Mouse (Mus musculus) C2C12 (cell line): ENCODE measurements around the gene Cadm1. TPM values are rescaled to one million over a fixed set of nuclear protein-coding genes. Genes with fewer than 3 reads are reported as not detected.
A peak's percentile ranks its signal among the peaks of the same experiment; 100 is the strongest.

Source experiments
- H3K27me3 ChIP-seq: one replicate; pipeline ENCODE4 v1.6.1; 2011; ENCODE audit not compliant: control insufficient read depth, insufficient read depth, insufficient read length
- H3K36me3 ChIP-seq: one replicate; pipeline ENCODE4 v1.6.1; 2011; ENCODE audit not compliant: control insufficient read depth, insufficient read depth
- H3K4me3 ChIP-seq: one replicate; pipeline ENCODE4 v1.5.1; 2011; ENCODE audit warnings: mild to moderate bottlenecking, control low read depth; ENCODE audit not compliant: poor library complexity, insufficient read depth, severe bottlenecking
- H3K79me2 ChIP-seq: one replicate; pipeline ENCODE4 v1.6.1; 2011; ENCODE audit not compliant: control insufficient read depth, insufficient read depth
- H3K79me3 ChIP-seq: one replicate; pipeline ENCODE4 v1.6.1; 2011; ENCODE audit warnings: low read depth, control low read depth
- H3ac ChIP-seq: one replicate; pipeline ENCODE3; 2011; ENCODE audit warnings: low read depth; ENCODE audit not compliant: control insufficient read depth, insufficient read length
- CEBPB ChIP-seq: IDR thresholded peaks from one replicate; pipeline ENCODE4 v1.6.1; 2011; ENCODE audit warnings: low read depth, mild to moderate bottlenecking, control low read depth, moderate library complexity
- CTCF ChIP-seq: IDR thresholded peaks from one replicate; pipeline ENCODE4 v1.5.1; 2011; ENCODE audit not compliant: control insufficient read depth, insufficient read depth, insufficient read length
- FOSL1 ChIP-seq: IDR thresholded peaks from one replicate; pipeline ENCODE4 v1.8.0; 2011; ENCODE audit warnings: mild to moderate bottlenecking, low read length; ENCODE audit not compliant: poor library complexity, insufficient read depth, severe bottlenecking
- MAX ChIP-seq: IDR thresholded peaks from one replicate; pipeline ENCODE4 v1.6.1; 2011; ENCODE audit warnings: mild to moderate bottlenecking, control low read depth
- MYOD1 ChIP-seq: IDR thresholded peaks from one replicate; pipeline ENCODE4 v1.6.1; 2011; ENCODE audit warnings: low read depth; ENCODE audit not compliant: control insufficient read depth, insufficient read length
- MYOG ChIP-seq: IDR thresholded peaks from one replicate; pipeline ENCODE4 v1.6.1; 2011; ENCODE audit not compliant: control insufficient read depth, insufficient read length; ENCODE audit errors: extremely low read depth
- USF1 ChIP-seq: IDR thresholded peaks from one replicate; pipeline ENCODE4 v1.6.1; 2011; ENCODE audit warnings: low read depth, mild to moderate bottlenecking, control low read depth, moderate library complexity
- polyA plus RNA-seq: library from polyadenylated mRNA; unstranded; fragments of >200 nt; fragmentation: generic; extraction: Trizol; gene quantifications from one replicate; pipeline ENCODE4 v1.2.1, GENCODE M21; 2012; ENCODE audit warnings: missing spikeins

Gene Cadm1
- polyA plus RNA-seq, 1 experiment = 41.8 TPM

DNA sequence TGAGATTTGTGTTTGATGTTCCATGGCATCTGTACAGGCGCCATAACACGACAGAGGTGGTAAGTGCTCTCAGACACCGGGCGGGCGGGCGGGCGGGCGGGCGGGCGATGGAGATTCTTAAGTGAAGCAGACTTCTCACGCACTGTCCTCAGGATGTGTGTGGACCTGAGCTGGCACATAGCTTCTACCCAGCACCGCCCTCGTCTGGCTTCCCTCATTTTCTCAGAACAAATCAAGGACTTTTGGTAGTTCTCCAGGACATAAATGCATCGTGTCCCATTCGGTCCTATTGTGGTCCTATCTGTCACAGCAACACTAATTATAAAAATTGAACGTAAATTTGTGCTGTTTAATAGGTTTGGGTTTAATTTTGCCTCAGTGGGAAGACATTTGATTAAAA is 186.9 kb downstream of the Cadm1 start:
- peaks cover 2% of the 10 kb centered on the region for H3K79me3 ChIP-seq
- no peaks in the 10 kb centered on the region for H3K79me2 ChIP-seq
- H3K27me3 ChIP-seq = no peaks in the 10 kb centered on the region
- peaks cover 7% of the 10 kb centered on the region for H3K36me3 ChIP-seq
- H3ac ChIP-seq = no peak overlapping the region
- TF ChIP-seq MAX (no peak), CEBPB (no peak), FOSL1 (no peak), CTCF (no peak), MYOD1 (no peak), MYOG (no peak), USF1 (no peak)
- H3K4me3 ChIP-seq = no peak overlapping the region

DNA sequence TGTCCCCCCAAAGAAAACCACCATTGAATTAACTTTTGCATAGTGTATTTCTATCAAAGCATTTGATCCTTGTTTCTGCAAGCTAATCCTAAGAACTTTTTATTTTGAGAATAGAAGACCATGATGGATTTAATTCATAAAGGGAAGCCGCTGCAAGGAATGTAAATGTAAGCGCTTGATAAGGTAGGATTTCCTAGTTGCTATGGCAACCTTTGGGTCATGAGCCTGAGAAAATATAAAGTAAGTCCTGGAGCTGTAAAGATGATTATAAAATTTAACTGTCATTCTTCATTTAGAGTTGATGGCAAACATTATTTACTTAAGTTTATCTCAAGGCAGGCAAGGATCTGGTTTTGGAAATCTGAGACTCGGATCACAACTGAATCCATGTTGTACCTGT is 197.6 kb downstream of the Cadm1 start:
- no peak overlapping the region for H3K4me3 ChIP-seq
- no peaks in the 10 kb centered on the region for H3K79me3 ChIP-seq
- H3K79me2 ChIP-seq = peaks cover 19% of the 10 kb centered on the region
- no peaks in the 10 kb centered on the region for H3K27me3 ChIP-seq
- no peak overlapping the region for H3ac ChIP-seq
- no peaks in the 10 kb centered on the region for H3K36me3 ChIP-seq
- TF ChIP-seq USF1 (no peak), MYOD1 (no peak), CEBPB (no peak), MYOG (no peak), MAX (no peak), FOSL1 (no peak), CTCF (no peak)

DNA sequence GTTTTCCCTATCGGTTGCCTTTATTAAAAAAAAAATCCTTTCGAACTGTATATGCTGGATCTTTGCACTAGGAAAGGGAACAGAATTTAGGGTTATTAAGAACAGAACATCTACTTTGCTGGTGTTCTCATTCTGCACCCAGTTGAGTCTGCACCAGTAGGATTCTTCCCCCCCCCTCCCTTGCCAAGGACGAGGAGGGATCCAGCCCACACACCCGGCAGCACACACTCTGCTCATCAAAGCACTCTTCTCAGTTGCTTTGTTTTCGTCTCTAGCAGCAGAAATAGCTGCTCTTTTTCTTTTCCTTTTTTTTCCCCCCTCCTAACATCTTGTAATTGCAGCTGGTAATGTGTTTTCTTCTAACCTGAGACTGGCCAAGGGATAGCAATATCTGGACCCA is 198.9 kb downstream of the Cadm1 start:
- no peaks in the 10 kb centered on the region for H3K27me3 ChIP-seq
- TF ChIP-seq USF1 (no peak), CTCF (no peak), FOSL1 (no peak), CEBPB (no peak), MYOD1 (no peak), MYOG (no peak), MAX (no peak)
- H3K79me3 ChIP-seq = no peaks in the 10 kb centered on the region
- no peaks in the 10 kb centered on the region for H3K36me3 ChIP-seq
- peaks cover 19% of the 10 kb centered on the region for H3K79me2 ChIP-seq
- no peak overlapping the region for H3ac ChIP-seq
- no peak overlapping the region for H3K4me3 ChIP-seq

DNA sequence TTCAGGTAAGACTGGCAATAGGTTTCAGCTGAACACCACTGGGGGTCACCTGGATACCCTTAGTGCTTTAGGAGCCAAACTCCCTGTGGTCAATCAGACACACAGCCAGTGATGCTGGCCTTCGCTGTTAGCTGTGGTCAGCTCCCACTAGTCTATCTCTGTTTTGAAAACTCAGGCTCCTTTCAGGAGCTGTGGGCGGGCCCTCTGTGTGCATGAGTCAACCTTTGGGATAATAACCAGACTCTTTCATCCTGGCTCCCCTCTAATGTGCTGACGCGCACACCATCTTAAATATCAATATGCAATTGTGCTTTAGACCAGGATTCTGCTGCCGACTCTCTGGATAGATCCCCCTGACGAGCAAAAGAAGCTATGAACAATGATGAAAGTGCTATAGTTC is 200.3 kb downstream of the Cadm1 start:
- Histone ChIP-seq H3K79me3 (peaks cover 2% of the 10 kb centered on the region), H3ac (no peak overlapping the region), H3K79me2 (peaks cover 22% of the 10 kb centered on the region), H3K36me3 (no peaks in the 10 kb centered on the region), H3K4me3 (no peak overlapping the region), H3K27me3 (no peaks in the 10 kb centered on the region)
- TF ChIP-seq CTCF = no peak
- TF ChIP-seq MYOG = no peak
- TF ChIP-seq MYOD1 = no peak
- TF ChIP-seq USF1 = no peak
- TF ChIP-seq CEBPB = no peak
- TF ChIP-seq MAX = no peak
- no peak for TF ChIP-seq FOSL1

DNA sequence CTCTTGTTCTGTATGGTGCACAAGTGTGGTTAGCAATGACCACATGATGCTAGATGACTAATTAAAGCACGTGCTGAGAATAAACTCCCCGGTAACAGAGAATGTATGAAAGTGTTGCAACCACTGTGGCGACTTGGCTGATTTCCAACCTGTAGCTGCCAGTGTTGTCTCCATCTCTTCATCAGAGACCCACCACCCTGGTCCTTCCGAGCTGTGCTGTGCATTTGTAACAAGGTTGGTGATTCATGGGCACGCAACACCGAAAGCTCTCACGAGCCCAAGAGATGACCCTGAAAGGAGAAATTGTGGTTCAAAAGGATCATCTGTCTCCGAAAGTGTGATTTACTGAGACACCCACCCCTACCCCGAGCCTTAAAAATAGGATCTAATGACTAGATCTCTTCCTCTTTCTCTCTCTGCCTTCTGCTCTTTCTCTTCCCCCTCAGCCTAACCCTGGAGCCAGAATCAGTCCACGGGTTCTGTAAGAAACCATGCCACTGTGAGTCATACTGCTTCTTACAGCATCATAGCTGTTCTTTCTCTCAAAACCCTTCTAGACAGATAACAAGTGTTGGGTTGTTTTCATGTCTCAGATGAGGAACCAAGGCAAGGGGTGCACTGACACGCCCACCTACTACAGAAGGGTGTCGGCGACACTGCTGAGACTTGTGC is 203.9 kb downstream of the Cadm1 start:
- no peak overlapping the region for H3K4me3 ChIP-seq
- no peak overlapping the region for H3ac ChIP-seq
- peaks cover 22% of the 10 kb centered on the region for H3K79me2 ChIP-seq
- no peaks in the 10 kb centered on the region for H3K36me3 ChIP-seq
- H3K27me3 ChIP-seq = no peaks in the 10 kb centered on the region
- peaks cover 3% of the 10 kb centered on the region for H3K79me3 ChIP-seq
- no peak for TF ChIP-seq MAX
- no peak for TF ChIP-seq FOSL1
- no peak for TF ChIP-seq MYOD1
- peak; percentile 86 for TF ChIP-seq CEBPB
- no peak for TF ChIP-seq CTCF
- peak; percentile 79 for TF ChIP-seq USF1
- no peak for TF ChIP-seq MYOG

DNA sequence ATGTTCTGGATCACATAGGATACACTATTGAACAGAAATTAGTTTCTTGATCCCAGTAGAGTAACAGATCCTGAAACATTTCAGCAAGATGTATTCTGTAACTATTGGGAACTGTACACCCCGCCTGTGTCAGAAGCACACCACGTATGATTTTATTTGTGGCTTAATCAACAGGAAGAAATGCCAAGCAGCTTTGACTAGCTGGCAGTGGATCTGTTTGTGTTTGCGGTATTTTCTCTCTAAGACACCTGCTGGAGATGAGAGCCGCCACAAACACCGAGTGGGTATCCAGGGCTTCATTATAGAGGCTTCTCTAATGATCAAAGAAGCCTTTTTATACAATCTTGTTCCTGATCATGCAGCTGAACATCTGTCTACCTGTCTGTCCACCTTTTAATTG is 204.9 kb downstream of the Cadm1 start:
- Histone ChIP-seq H3K36me3 (no peaks in the 10 kb centered on the region), H3K79me2 (peaks cover 16% of the 10 kb centered on the region), H3K27me3 (no peaks in the 10 kb centered on the region), H3K79me3 (peaks cover 3% of the 10 kb centered on the region), H3K4me3 (no peak overlapping the region), H3ac (no peak overlapping the region)
- TF ChIP-seq USF1 (no peak), CTCF (no peak), MYOG (no peak), MYOD1 (no peak), FOSL1 (no peak), MAX (no peak), CEBPB (no peak)
